9 mouse cellular contexts compared by ENCODE assay signal in genomic region chr13:98496917-98497870, GRCm38 (mm10). TPM values are rescaled to one million over a fixed set of nuclear protein-coding genes. Genes with fewer than 3 reads are reported as not detected.
DNase-seq lines count a peak whose midpoint lies in the region; ATAC-seq and TF ChIP-seq lines count a peak whose summit lies in the region.
"Had no signal": no experiment of that assay in that cellular context is flagged by ENCODE, and none has a peak within 500 bp of the region (broad histone marks: within the 10 kb centered on the region; RNA-seq: fewer than 3 reads in every experiment).

No protein-coding gene starts in this region.

- no peak overlapping the region for H3K27ac ChIP-seq in midbrain, postnatal 0 days (ENCODE audit: low read depth, low read length)

- H3K9me3 ChIP-seq in midbrain, postnatal 0 days (ENCODE audit: low read length): no peaks in the 10 kb centered on the region

- peak; percentile 81 for DNase-seq in heart, adult 11 months
- no peak for DNase-seq in heart, postnatal 25 days (ENCODE audit: low spot score)
- DNase-seq in 416B (ENCODE audit: low read depth): peak; percentile 46
- DNase-seq in brain, embryonic 14.5 days (ENCODE audit: low read depth): peak; percentile 89
- DNase-seq in kidney, adult 11 months: peak; percentile 69
- DNase-seq in midbrain, postnatal 0 days (ENCODE audit: low spot score): peak; percentile 77
- no peak for DNase-seq in gastrocnemius, postnatal 4 days (ENCODE audit: low spot score in 2 of 2)
- no peak for DNase-seq in frontal cortex, postnatal 25 days (ENCODE audit: low spot score in 2 of 2)

- H3K9ac ChIP-seq in midbrain, postnatal 0 days (replicated peaks; ENCODE audit: low read length, poor library complexity, severe bottlenecking): no peak overlapping the region

- H3K27me3 ChIP-seq in midbrain, postnatal 0 days (ENCODE audit: insufficient read depth, low read length): peaks cover 56% of the 10 kb centered on the region

- no peak overlapping the region for H3K4me3 ChIP-seq in midbrain, postnatal 0 days (ENCODE audit: low read depth, low read length)

- H3K4me2 ChIP-seq in midbrain, postnatal 0 days (ENCODE audit: low read depth, low read length, poor library complexity, severe bottlenecking): no peak overlapping the region

- 16% methylated on average over 16 of the region's 16 CpGs for WGBS in midbrain, postnatal 0 days

- TF ChIP-seq CTCF in brain, embryonic 14.5 days (IDR thresholded peaks at IDR 0.05; ENCODE audit: borderline replicate concordance, extremely low read depth, insufficient read depth, insufficient read length): peak; percentile 53
- peak; percentile 55 for TF ChIP-seq CTCF in midbrain, postnatal 0 days (IDR thresholded peaks at IDR 0.05)

- H3K36me3 ChIP-seq in midbrain, postnatal 0 days (ENCODE audit: insufficient read depth, low read length): no peaks in the 10 kb centered on the region

- intact Hi-C loops in heart, postnatal 25 days (cut with DNase I): no loop called here

- H3K4me1 ChIP-seq in midbrain, postnatal 0 days (ENCODE audit: insufficient read depth, low read length): no peaks in the 10 kb centered on the region

- TF ChIP-seq POLR2A in brain, embryonic 14.5 days (IDR thresholded peaks at IDR 0.05; ENCODE audit: borderline replicate concordance, extremely low read depth, insufficient read depth, insufficient read length, poor library complexity, severe bottlenecking): no peak

- 0 out of 2 replicates have a peak, but pooled peaks have one; percentile 31 for ATAC-seq in midbrain, postnatal 0 days (ENCODE audit: low FRiP score)

RNA-seq across cellular contexts. Expression of gene Gm10320, which starts 5.4 kb away (rescaled TPM):
- total RNA-seq in heart, postnatal 25 days (2021): not detected
- polyA plus RNA-seq in brain, embryonic 14.5 days (2012; rRNA removed): 0.71 and 0.98 TPM in 2 replicates
- total RNA-seq in midbrain, postnatal 0 days (2014; rRNA removed): not detected in 2 replicates
- 0.43 and 1.2 TPM in 2 replicates for polyA plus RNA-seq in midbrain, postnatal 0 days (2015; fragmentation: Nextera tagmentation; extraction: Ambion mirVana)
- not detected for total RNA-seq in gastrocnemius, postnatal 4 days (2021)
- total RNA-seq: heart, adult 18-20 months had no signal

Comparison
In these comparisons a context has a peak if more than half of its experiments do, and no peak if none do; other contexts are left out.
1. DNase-seq: peak in heart, adult 11 months (single experiment), 416B (single experiment), brain, embryonic 14.5 days (single experiment), kidney, adult 11 months (single experiment) and midbrain, postnatal 0 days (single experiment); none in heart, postnatal 25 days (single experiment), gastrocnemius, postnatal 4 days (0 of 2) and frontal cortex, postnatal 25 days (0 of 2).